Mouse (Mus musculus): ENCODE measurements at regions not wholly inside any gene's neighbourhood (a gene's known extent, or its start where the extent isn't known, plus 50 kb on each side); places are given as distances from the start of the nearest gene placed in this dataset.
A peak's percentile ranks its signal among the peaks of the same experiment; 100 is the strongest.

GRCm38 (mm10) chr1:154255971-154256370 lies 55.0 kb downstream of the Zfp648 start:
- intact Hi-C loops (cut with DNase I): no loop called here
- no peak for DNase-seq (ENCODE audit: extremely low spot score in 1 of 2, low spot score in 2 of 2)

GRCm38 (mm10) chr1:154256811-154257210 lies 55.8 kb downstream of the Zfp648 start:
- intact Hi-C loops (cut with DNase I): no loop called here
- DNase-seq (ENCODE audit: extremely low spot score in 1 of 2, low spot score in 2 of 2): peak in 1 of 2 experiments; percentile 25

- no peak for DNase-seq (ENCODE audit: extremely low spot score in 1 of 2, low spot score in 2 of 2)
- intact Hi-C loops (cut with DNase I): no loop called here
Observed at GRCm38 (mm10) chr1:154258511-154258910, 57.5 kb downstream of the Zfp648 start.

GRCm38 (mm10) chr1:154260393-154260792 lies 59.4 kb downstream of the Zfp648 start:
- intact Hi-C loops (cut with DNase I): no loop called here
- DNase-seq (ENCODE audit: extremely low spot score in 1 of 2, low spot score in 2 of 2): no peak

GRCm38 (mm10) chr1:154281438-154281837 lies 80.5 kb downstream of the Zfp648 start:
- peak; percentile 50 to 54 for DNase-seq (ENCODE audit: extremely low spot score in 1 of 2, low spot score in 2 of 2)
- intact Hi-C loops (cut with DNase I): loop anchor here (2.0 to 5.0 kb wide), 3 partner anchors 447 to 726 kb away; no protein-coding TSS in a partner anchor

- no peak for DNase-seq (ENCODE audit: extremely low spot score in 1 of 2, low spot score in 2 of 2)
- intact Hi-C loops (cut with DNase I): no loop called here
Observed at GRCm38 (mm10) chr1:154286080-154286479, 85.1 kb downstream of the Zfp648 start.

GRCm38 (mm10) chr1:154292729-154293128 lies 91.7 kb downstream of the Zfp648 start:
- no peak for DNase-seq (ENCODE audit: extremely low spot score in 1 of 2, low spot score in 2 of 2)
- intact Hi-C loops (cut with DNase I): no loop called here

GRCm38 (mm10) chr1:154296080-154296479 lies 95.1 kb downstream of the Zfp648 start:
- DNase-seq (ENCODE audit: extremely low spot score in 1 of 2, low spot score in 2 of 2): no peak
- intact Hi-C loops (cut with DNase I): no loop called here

- no peak for DNase-seq (ENCODE audit: extremely low spot score in 1 of 2, low spot score in 2 of 2)
- intact Hi-C loops (cut with DNase I): no loop called here
Observed at GRCm38 (mm10) chr1:154299866-154300265, 98.9 kb downstream of the Zfp648 start.

- DNase-seq (ENCODE audit: extremely low spot score in 1 of 2, low spot score in 2 of 2): peak in 1 of 2 experiments; percentile 67
- intact Hi-C loops (cut with DNase I): no loop called here
Observed at GRCm38 (mm10) chr1:154309650-154310049, 108.7 kb downstream of the Zfp648 start.

Measured in left cerebral cortex, postnatal 10 days (tissue).